Mouse (Mus musculus) CH12F3 (cell line): Measurements from ENCODE around the gene Tmprss12.
"Not testable (repeated sequence)": the region's sequence is repeated elsewhere in the genome, so short reads cannot be mapped to it uniquely, and the experiment has no call there.

ENCODE experiments used
- in situ Hi-C: fragments of 300-500 bp; cut with MboI; formaldehyde crosslinking; loops from 2 replicates; pipeline ENCODE4 v1.14.3; 2020; ENCODE audit warnings: low sequenced_read_pairs

Gene Tmprss12

DNA sequence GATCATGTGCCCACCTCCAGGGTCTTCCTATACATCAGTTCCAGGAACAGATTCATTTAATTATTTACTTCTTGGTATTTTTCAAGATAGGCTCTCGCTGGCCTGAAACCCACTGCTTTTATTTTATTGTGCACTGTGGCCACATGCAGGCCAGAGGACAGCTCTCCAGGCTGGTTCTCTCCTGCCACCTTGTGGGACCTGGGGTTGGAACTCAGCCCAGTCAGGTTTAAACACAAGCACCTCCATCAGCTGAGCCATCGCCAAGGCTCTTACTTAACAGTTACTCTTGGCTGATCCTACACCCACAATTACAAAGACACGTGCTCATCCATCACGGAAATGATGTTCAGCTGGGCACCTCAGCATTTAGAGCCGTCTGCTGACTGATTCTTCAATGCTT, 40.5 kb downstream of the Tmprss12 start:
- in situ Hi-C loops: no loop called here

DNA sequence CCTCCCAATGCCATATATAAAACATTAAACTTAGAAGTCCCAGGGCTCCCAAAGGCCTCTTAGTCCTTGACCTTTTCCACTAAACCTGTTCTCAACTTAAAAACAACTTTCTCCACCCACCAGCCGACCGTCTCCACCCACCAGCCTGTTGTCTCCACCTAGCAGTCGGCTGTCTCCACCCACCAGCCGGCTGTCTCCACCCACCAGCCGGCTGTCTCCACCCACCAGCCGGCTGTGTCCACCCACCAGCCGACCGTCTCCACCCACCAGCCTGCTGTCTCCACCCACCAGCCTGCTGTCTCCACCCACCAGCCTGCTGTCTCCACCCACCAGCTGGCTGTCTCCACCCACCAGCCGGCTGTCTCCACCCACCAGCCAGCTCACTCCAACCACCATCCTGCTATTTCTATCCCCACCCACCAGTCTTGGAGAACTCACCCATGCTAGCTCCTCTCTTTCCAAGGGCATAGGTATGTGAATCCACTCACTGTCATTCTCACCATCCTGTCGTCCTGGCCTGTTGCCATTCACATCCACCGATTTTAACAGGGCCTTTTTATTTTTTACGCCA, 43.5 kb downstream of the Tmprss12 start:
- in situ Hi-C loops: no loop called here

DNA sequence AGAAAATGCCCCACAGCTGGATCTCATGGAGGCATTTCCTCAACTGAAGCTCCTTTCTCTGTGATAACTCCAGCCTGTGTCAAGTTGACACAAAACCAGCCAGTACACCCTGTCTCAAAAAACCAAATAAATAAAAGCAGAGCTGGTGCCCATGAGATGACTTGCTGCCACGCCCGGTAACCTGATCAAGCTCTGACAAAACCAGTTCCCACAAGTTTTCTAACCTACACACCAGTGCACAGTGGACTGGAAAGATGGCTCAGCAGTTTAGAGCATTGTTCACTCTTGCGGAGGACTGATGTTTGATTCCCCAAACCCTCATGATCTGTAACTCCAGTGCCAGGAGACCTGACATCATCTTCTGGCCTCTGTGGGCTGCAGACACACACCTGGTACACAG, 44.6 kb downstream of the Tmprss12 start:
- in situ Hi-C loops: no loop called here

DNA sequence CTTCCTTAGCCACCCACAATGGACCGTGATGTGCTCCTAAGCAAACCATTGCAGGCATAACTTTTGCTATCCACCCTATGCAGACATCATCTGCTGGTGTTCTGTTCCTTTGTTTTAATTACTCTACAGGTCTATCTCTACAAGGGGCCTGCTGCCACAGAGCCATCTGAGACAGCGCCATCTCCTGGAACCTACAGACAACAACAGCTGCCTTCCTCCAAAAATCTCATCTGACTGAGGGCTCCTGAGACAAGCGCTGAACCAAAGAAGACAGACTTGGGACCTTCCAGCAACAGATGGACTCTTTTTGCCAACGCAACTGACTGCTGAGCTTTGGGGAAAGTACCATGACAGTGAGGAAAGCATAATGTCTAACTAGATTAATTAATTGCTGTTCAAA, 47.5 kb downstream of the Tmprss12 start:
- in situ Hi-C loops: not testable (repeated sequence)

DNA sequence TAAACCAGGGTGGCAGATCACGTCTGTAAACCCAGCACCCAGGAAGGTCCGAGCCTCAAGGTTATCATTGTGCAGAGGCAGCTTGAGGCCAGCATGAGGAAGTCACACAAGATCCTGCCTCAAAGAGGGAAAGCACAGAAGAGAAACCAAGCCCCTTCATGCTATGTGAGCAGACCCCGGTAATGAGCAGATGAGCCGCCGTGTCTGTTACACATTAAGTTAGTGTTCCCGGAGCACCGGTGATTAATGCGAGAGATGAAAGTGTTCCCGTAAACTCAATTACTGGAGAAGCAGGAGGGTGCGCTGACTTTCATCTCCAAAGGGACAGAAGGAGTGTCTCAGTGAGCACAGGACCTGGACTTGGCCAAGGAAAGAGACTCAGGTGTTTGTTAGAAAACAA, 48.7 kb downstream of the Tmprss12 start:
- in situ Hi-C loops: not testable (repeated sequence)

DNA sequence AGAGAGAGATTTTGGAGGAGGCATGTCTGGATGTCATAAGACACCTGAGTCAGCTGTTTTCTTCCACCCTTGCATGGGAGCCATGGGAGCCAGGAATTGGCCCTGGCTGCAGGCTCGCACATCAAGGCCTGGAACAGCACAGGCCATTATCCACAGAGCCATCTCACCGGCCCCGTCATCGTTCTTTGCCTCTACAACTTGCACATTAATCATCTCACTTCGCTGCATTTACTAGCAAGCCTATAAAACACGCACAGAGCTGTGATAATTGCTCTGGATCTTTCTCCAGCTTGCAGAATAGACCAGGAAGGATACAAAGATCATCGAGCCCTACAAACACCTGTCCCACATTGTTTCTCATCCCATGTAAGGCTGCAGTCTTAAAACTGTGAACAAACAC, 50.1 kb downstream of the Tmprss12 start:
- in situ Hi-C loops: no loop called here

DNA sequence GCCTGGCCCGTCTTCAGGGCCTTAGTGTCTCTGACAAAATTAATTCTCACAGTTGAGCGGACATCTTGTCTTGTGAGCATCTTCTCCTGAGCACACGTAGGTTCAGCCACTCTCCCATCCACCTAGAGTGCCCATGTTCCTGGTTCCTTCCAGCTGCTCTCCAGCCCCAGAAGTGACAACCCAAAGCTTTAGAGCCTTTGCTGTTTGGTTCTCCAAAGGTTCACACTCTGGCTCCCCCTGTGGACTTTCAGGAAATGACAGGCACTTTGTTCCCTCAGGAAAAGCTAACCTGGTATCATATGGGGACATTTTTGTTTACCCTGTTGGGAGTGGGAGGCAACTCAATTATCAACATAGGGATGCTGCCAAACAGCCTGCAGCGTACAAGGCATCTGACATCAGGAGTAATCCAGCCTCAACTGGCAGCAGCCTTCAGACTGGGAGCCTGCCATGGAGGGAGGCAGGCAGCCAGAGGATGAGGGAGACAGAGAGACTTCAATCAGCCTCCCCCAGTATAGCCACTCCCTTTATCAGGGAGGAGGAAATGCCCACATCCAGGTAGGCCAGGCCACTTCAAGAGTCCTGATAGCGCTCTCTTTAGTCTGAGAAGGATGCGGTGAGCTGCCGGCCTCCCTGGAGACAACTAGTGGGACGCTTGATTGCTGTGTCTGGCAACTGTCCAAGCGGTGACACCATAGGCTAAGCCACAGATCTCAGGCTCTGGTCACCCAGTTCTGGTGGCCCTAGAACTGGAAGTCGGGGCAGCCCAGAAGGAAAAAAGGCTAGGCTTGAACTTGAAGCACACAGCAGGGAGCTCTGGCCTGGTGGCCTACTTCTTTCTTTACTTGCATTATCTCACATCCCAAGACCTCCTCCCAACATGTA, 51.7 kb downstream of the Tmprss12 start:
- in situ Hi-C loops: not testable (repeated sequence)

DNA sequence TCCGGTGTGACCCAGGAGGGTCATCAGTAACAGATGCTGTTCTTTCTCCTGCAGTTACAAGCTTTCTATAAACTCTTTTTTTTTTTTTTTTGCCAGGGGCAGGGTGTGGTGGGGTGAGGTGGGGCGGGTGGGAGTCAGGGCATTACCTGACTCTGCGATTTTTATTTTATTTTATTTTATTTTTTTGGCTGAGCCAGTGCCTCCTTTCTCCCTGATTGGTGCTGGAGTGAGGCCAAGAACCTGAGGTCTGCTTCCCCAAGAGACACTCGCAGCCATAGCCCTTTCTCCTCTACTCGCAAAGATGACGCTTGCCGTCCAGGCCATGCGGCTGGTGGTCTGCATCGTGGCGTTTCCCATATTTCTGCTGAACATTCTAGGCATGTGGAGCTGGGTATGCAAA, 54.0 kb downstream of the Tmprss12 start, which contains the start of gene Mettl7a3:
Gene Mettl7a3 (plus strand): TSS at position 301 of the 400 bp plus-strand sequence.
- in situ Hi-C loops: no loop called here

DNA sequence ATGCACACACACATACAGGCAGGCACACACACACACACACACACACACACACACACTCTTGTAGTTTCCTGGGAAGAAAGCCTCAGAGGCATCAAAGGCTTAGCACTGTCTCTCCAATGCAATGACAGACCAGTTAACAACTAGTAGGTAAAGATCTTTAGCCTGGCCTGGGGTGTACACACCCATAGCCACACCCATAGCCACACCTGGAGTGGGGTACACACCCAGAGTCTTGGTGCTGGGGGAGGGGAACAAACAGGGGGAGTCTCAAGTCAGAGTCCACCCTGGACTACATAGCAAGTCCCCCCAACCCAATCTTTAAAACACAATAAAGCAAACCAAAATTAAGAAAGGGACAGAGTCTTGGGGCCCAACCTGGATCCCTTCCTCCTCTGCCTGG, 56.7 kb downstream of the Tmprss12 start:
- in situ Hi-C loops: not testable (repeated sequence)

DNA sequence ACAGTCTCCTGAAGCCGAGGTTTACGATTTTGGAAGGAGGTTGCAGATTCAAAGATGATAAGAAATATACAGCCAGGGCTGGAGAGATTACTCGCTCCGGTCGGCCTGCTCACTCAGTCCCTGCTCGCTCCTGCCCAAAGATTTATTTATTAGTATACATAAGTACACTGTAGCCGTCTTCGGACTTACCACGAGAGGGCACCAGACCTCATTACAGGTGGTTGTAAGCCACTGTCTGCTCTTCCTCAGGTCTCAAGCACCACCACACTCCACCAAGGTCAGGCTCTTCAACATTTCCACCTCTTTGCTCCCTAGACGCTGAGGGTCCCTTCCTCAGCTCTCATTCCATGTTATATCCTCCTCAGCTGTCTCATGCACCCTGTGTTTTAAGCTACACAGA, 57.2 kb downstream of the Tmprss12 start:
- in situ Hi-C loops: not testable (repeated sequence)

DNA sequence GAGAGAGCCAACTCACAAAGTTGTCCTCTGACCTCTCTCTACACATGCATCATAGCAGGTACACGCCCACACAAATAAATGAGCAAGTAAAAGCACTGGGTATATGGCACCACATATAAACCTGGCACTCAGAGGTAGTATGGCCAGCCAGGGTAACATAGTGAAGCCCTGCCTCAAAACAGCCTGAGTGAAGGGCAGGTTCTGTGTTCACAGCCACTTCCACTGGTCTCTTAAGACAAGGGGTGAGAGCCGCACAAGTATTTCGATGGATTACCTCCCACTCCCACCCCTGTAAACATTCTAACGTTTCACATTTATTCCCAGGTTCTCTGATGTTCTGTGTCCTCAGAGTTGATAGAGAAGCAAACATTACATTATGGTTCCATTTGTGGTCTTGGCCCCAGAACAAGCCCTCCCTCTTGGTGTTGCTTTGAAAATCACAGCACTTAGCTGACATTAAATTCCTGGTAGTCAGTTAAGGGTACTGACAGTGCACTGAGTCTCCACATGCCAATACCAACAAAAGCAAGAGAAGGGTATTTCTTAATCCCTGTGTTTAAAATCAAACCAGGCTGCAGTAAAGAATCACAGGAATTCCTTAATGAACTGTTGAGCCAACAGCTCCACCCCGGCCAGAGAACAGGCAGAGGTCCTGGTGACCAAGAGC, 60.8 kb downstream of the Tmprss12 start:
- in situ Hi-C loops: not testable (repeated sequence)
